Mouse (Mus musculus) central nervous system, embryonic 14 days (tissue): ENCODE data around the gene Arl14. TPM values are rescaled to one million over a fixed set of nuclear protein-coding genes. Genes with fewer than 3 reads are reported as not detected.

Experiments
- polyA plus RNA-seq: library from polyadenylated mRNA; depleted of rRNA; stranded (reverse); fragments of >200 nt; gene quantifications from 2 replicates; pipeline ENCODE4 v1.2.3, GENCODE M21; 2012; rRNA removed

Gene Arl14
- not detected in 2 replicates for polyA plus RNA-seq

DNA sequence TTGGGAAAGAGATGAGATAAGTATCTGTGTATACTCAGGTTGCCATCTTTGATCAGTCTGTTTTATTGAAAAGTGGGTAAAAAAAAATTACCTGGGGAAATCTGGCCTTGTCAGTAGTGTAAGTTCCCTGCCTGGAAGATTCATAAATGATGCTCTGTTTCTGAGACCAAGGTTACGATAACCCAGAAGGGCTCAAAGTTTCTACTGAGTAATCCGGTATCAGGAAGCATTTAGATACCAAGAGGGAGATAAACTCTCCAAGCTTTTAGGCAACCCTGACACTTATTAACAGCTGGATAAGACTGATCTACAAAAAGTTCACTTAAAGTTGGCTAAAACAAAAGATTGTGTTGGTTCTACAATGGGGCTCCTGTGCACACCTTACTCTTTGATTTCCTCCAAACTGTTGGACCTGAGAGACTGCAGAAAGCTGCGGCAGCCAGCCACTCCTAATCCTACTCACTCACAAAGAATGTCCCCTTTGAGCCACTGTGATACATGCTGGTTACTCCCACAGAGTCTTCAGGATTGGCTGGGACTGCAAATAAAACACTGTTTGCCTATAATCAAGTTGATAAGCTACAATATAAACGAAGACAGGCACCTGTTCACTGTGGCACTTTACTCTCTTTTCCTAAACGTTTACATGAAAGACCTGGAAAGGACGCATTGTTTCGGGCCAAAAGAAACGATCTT lies at the start of gene Arl14:
Gene Arl14 (plus strand): TSS at position 614 of the 696 bp plus-strand sequence.

Other genes starting within 250 kb of the Arl14 start
- 15.3 and 17.3 TPM in 2 replicates for gene Ift80, start 217.8 kb upstream of the Arl14 start, polyA plus RNA-seq
- gene Smc4, start 217.7 kb upstream of the Arl14 start, polyA plus RNA-seq = 28.3 and 37.3 TPM in 2 replicates
- gene Trim59, start 177.7 kb upstream of the Arl14 start, polyA plus RNA-seq = 21.7 and 26.3 TPM in 2 replicates
- 31.9 and 37.3 TPM in 2 replicates for gene Kpna4, start 95.3 kb upstream of the Arl14 start, polyA plus RNA-seq
- gene Ppm1l, start 94.4 kb downstream of the Arl14 start, polyA plus RNA-seq = 12.2 and 13.2 TPM in 2 replicates